Mouse (Mus musculus) 3T3-L1 (cell line): ENCODE measurements around the gene Dnajb14.
"Not testable (repeated sequence)": the region's sequence is repeated elsewhere in the genome, so short reads cannot be mapped to it uniquely, and the experiment has no call there.

ENCODE experiments used
- DNase-seq: peaks from one replicate; pipeline ENCODE4 v3.0.0-alpha.2; 2015; ENCODE audit warnings: low read depth, low spot score

Dnajb14 gene

GRCm38 (mm10) chr3:137952225-137952913 lies 84.9 kb downstream of the Dnajb14 start:
- DNase-seq = peak; percentile 95

DNA sequence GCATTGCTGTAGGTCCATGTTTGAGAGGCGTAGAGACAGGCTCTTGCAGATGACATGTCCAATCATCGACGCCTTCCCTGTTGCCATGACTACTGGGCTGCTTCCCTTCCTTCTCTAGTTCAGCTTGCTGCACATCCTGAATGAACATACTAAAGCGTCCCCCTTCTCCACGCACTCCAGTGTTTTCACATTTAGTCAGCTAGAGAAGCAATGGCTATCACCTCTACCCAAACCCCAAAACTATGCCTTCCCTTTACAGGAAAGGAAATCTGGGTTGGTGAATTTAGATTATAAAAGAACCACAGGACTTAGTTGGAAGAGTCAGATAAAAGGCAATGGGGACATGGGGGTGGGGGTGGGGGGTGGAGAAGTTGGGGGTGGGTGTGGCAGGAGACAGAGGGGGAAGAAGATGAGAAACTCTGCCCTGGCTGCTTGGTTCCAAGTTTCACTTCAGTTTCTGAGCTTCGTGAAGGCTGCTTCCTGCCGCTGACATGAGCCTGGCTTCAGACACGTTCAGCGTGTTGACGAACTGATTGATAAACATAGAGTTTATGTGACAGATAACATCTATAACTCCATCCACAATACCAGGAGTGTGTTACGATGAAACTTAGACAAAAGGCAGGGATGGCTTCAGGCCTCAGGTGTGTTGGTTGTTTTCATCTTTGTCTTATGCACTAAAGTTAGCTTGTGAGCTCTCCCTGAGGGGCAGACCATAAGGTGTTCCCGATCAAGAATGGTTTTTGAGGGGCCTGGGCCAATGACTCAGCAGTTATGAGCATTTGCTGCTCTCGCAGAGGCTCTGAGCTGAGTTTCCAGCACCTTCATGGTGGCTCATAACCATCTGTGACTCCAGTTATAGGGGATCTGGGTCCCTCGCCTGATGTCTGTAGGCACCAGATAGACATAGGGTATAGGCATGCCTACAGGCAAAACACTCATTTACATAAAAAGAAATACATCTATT lies 85.7 kb downstream of the Dnajb14 start:
- peak; percentile 78 for DNase-seq

GRCm38 (mm10) chr3:137954256-137954916 lies 86.9 kb downstream of the Dnajb14 start:
- no peak for DNase-seq

DNA sequence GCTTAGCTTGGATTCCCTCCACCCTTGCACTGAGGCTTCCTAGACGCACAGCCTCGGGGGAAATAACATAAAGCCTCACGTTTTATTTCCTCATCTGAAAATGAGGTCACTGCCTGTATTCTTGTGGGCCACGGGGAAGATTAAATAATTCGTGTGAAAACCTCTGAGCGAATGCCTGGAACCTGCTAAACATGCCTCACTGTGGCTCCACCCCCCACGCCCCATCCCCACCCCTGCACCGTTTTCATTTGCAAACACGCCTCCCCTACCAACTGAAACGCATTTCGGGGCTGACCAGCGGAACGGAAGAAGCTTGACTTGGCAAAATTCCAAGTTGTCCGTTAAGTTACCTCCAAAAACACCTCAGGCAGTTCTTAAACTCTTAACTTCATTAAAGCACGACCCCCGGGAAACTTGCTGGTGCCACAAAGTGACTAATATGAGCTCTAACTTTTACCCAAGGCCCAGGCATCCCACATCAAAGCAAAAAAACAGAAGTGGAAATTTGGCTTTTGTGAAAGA lies 88.1 kb downstream of the Dnajb14 start:
- no peak for DNase-seq

GRCm38 (mm10) chr3:137957864-137958263 lies 90.4 kb downstream of the Dnajb14 start:
- no peak for DNase-seq

DNA sequence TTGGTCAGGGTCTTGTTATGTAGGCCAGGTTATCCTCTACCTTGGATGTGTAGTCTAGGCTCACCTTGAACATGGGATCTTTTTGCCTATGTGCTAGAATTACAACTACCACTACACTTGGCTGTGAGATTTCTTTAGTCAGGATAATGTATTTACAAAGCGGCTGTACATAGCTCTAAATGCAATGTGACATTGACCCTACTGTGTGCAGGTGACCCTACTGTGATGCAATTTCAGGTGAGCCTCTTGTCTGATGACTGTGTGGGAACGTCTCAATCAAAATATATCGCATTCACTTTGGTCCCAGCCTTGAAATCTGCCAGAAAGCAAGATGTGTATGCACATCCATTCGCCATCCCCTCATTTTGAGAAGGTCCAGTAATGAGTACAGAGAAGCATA lies 90.9 kb downstream of the Dnajb14 start:
- no peak for DNase-seq

- peak; percentile 33 for DNase-seq
These were observed 92.0 kb downstream of the Dnajb14 start for GRCm38 (mm10) chr3:137959456-137959855.

DNA sequence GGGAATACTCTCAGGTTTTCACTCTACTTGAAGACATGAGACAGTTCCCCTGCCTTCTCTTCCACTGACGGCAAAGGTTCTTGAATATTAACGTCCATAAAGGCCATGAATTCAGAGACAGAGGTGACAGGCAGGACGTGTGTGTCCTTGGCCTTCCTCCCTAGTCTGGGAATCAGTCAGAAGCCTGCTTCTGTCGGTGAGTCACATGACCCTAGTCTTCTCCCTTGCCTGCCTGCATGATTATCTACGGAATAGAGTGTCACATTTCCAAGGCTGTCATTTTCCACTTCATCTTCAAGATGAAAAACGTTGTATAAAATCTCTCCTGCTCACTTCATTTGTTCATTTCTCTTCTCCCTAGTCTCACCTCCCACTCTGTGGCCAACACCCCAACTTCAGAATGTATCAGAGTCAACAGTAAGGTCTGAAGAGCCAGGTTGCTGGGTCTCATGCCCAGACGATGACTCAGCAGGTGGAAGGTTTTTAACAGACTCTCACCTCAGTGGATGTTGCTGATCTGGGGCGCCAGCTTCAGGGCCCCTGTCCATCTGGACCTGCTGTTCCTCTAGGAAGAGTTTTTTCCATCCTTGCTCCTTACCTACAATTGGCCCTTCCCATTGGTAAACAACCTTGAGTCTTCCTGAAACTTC lies 94.4 kb downstream of the Dnajb14 start:
- peak; percentile 47 for DNase-seq

DNA sequence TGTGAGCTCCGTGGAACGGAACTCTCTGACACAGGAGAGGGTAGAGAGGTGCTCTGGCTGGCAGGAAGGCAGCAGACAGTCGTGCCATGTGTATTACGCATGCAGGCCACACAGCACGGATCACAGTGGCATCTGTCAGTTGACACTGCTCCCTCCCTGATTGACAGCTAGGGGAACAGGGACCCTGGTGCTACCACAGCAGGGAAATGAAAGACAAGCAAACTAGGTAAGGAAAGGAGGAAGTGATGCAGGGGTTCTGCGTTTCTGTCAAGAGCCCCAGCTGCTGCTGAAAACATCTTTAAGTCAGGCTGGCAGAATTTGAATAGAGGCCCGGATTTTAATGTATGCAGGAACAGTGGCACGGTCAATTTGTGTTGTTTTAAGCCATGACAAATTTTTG lies 96.0 kb downstream of the Dnajb14 start:
- no peak for DNase-seq

DNA sequence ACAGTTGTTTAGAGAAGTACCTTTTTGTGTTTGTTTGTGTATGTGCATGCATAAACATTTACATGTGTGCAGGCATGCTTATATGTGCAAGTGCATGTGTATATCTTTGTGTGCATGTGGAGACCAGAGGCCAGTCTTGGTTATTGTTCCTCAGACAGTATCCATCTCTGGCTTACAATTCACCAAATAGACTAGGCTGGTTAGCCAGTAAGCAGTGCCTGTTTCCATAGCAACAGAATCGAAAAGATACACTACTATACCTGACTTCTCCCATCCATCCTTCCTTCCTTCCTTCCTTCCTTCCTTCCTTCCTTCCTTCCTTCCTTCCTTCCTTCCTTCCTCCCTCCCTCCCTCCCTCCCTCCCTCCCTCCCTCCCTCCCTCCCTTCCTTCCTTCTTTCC lies 96.5 kb downstream of the Dnajb14 start:
- not testable (repeated sequence) for DNase-seq
